Mouse (Mus musculus): ENCODE measurements at regions not wholly inside any gene's neighbourhood (a gene's known extent, or its start where the extent isn't known, plus 50 kb on each side); places are given as distances from the start of the nearest gene placed in this dataset.

DNA sequence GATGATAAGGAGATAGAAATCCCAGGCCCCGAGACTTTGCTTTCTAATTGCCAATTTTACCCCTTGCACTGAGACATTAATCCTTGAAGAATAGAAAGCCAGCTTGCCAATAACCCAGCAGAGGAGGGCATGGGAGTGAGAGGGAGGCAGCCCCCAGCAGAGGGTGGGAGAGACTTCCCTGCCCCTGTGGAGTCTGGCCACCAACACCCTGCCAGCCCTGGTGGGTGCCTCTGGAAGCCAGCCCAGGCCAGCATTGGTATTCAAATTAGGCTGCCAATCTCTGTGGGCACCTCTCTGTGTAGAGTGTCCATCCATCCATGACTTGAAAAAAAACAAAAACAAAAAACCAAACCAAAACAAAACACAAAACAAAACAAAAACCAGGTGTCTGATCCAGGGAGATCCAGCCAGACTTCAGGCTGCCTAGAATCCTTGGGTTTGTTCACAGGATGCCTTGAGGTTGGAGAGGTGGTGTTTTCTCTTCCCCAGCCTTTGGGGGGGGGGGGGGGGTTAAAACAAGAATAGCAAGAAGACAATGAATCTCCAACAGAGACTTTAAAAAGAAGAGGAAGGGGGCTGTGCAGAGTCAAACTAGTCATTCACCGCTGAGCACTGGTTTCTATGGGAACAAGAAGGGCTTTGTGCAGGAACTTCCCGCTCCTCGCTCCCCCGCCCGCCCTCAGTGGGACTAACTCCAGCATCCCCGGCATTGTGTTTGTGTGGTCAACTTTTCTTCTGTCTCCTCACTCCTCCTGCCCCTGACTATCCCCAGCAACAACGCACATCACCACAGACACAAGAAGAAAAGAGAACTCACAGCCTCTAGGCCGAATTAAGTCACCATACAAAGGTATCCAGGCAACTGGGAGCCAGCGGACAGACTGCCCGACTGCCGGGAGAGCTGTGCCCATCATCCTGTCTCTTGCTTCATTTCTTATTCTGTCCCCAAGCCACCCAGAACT lies 236.3 kb upstream of the Pabpc6 start:
- Histone ChIP-seq H3K36me3 (ENCODE audit: control insufficient read depth, insufficient read depth, low read length) (no peaks in the 10 kb centered on the region), H3K4me1 (ENCODE audit: control insufficient read depth in 2 of 2, insufficient read depth in 2 of 2, low read length in 2 of 2) (peaks cover 11 to 20% of the 10 kb centered on the region in 2 experiments; a peak in 3 of 4 replicates), H3K4me2 (ENCODE audit: low read length) (peak overlapping the region; percentile 54), H3K27ac (replicated peaks in 1 of 2; ENCODE audit: control insufficient read depth in 1 of 2, insufficient read depth in 1 of 2, low read depth in 2 of 2, low read length in 2 of 2) (no peak overlapping the region), H3K9ac (ENCODE audit: low read length) (no peak overlapping the region), H3K27me3 (ENCODE audit: control insufficient read depth, insufficient read depth, low read length) (no peaks in the 10 kb centered on the region), H3K4me3 (ENCODE audit: control insufficient read depth in 1 of 2, insufficient read depth in 1 of 2, low read depth in 1 of 2, low read length in 2 of 2) (peak overlapping the region; percentile 21 to 25), H3K9me3 (ENCODE audit: control insufficient read depth, low read length) (no peaks in the 10 kb centered on the region)
- no peak for ATAC-seq (ENCODE audit: insufficient number of reproducible peaks, insufficient read depth, low FRiP score, low read depth)
- WGBS, result 14% methylated on average over 12 of the region's 12 CpGs

DNA sequence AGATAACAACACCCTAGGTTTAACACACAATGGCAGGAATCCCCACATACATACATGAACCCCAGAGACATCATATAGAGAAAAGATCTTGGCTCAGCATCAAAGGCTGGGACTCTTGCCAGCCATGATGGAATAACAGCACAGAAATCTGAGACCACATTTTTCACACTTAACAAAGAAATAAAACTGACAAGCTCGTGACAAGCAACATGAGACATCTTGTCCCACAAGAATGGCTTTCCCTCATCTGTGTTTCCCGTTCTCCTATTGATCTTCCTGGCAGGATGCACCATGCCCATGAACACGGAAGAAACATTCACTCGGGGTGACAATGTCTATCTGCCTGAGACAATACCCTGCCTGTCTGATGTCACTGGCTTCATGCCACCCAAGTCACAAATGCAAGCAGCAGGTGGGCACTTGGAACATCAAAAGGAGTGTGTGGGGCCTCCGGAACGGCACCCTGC lies 235.0 kb upstream of the Pabpc6 start:
- ATAC-seq (ENCODE audit: insufficient number of reproducible peaks, insufficient read depth, low FRiP score, low read depth), result no peak
- H3K27ac ChIP-seq (replicated peaks in 1 of 2; ENCODE audit: control insufficient read depth in 1 of 2, insufficient read depth in 1 of 2, low read depth in 2 of 2, low read length in 2 of 2), result no peak overlapping the region
- 44% methylated on average over 6 of the region's 6 CpGs for WGBS

DNA sequence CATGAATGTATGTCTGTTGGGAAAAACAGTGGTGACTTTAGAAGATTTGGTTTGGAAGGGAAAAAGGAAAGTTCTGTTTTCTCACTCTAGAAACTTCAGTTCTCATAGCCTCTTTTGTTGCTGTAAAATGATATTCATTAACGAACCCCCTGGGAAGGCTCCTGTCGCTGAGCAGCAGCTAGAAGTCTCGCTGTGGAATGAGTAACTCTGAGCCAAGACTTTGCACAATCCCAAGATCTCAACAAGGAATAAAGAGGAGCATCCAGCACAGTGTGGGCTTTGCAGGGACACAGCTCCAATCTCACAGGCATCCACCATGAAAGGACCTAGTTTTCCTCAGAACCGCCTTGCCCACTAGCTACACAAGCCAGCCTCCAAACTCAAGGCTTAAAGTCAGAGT lies 233.8 kb upstream of the Pabpc6 start:
- Histone ChIP-seq H3K4me3 (ENCODE audit: control insufficient read depth in 1 of 2, insufficient read depth in 1 of 2, low read depth in 1 of 2, low read length in 2 of 2) (no peak overlapping the region), H3K9me3 (ENCODE audit: control insufficient read depth, low read length) (no peaks in the 10 kb centered on the region), H3K27me3 (ENCODE audit: control insufficient read depth, insufficient read depth, low read length) (no peaks in the 10 kb centered on the region), H3K4me2 (ENCODE audit: low read length) (no peak overlapping the region), H3K4me1 (ENCODE audit: control insufficient read depth in 2 of 2, insufficient read depth in 2 of 2, low read length in 2 of 2) (peaks cover 11 to 20% of the 10 kb centered on the region in 2 experiments; a peak in 3 of 4 replicates), H3K36me3 (ENCODE audit: control insufficient read depth, insufficient read depth, low read length) (no peaks in the 10 kb centered on the region), H3K9ac (ENCODE audit: low read length) (no peak overlapping the region), H3K27ac (replicated peaks in 1 of 2; ENCODE audit: control insufficient read depth in 1 of 2, insufficient read depth in 1 of 2, low read depth in 2 of 2, low read length in 2 of 2) (no peak overlapping the region)
- no peak for ATAC-seq (ENCODE audit: insufficient number of reproducible peaks, insufficient read depth, low FRiP score, low read depth)
- WGBS, result 75% methylated on average over 4 of the region's 4 CpGs

More for the DNA sequence above, 235.0 kb upstream of the Pabpc6 start:
- Histone ChIP-seq H3K9ac (ENCODE audit: low read length) (no peak overlapping the region), H3K4me3 (ENCODE audit: control insufficient read depth in 1 of 2, insufficient read depth in 1 of 2, low read depth in 1 of 2, low read length in 2 of 2) (no peak overlapping the region), H3K4me2 (ENCODE audit: low read length) (no peak overlapping the region), H3K27me3 (ENCODE audit: control insufficient read depth, insufficient read depth, low read length) (no peaks in the 10 kb centered on the region), H3K9me3 (ENCODE audit: control insufficient read depth, low read length) (no peaks in the 10 kb centered on the region), H3K4me1 (ENCODE audit: control insufficient read depth in 2 of 2, insufficient read depth in 2 of 2, low read length in 2 of 2) (peaks cover 11 to 20% of the 10 kb centered on the region in 2 experiments; a peak in 3 of 4 replicates), H3K36me3 (ENCODE audit: control insufficient read depth, insufficient read depth, low read length) (no peaks in the 10 kb centered on the region)

DNA sequence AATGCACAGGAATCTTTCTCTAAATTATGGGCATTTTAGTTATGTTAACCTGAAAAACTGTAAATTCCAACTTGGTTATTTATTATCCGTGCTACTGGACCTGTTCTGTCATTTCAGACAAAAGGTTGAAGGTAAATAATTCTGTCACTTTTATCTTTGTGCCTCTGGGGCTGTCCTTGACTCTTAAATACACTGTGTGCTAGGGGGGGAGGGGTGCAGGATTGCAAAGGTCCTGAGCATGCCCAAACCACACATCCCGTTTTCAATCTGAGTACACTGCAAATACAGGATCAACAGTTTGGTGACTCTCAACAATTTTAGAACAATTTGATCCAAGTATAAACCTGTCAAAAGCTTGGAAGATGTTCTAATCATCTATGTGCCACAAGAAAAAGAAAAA lies 227.4 kb upstream of the Pabpc6 start:
- no peak overlapping the region for H3K4me3 ChIP-seq (ENCODE audit: control insufficient read depth in 1 of 2, insufficient read depth in 1 of 2, low read depth in 1 of 2, low read length in 2 of 2)
- peak overlapping the region in 1 of 2 experiments; percentile 95; a peak in 2 of 4 replicates for H3K27ac ChIP-seq (replicated peaks in 1 of 2; ENCODE audit: control insufficient read depth in 1 of 2, insufficient read depth in 1 of 2, low read depth in 2 of 2, low read length in 2 of 2)
- no peaks in the 10 kb centered on the region for H3K36me3 ChIP-seq (ENCODE audit: control insufficient read depth, insufficient read depth, low read length)
- H3K4me1 ChIP-seq (ENCODE audit: control insufficient read depth in 2 of 2, insufficient read depth in 2 of 2, low read length in 2 of 2), result peaks cover 14 to 27% of the 10 kb centered on the region in 2 experiments
- no peaks in the 10 kb centered on the region for H3K9me3 ChIP-seq (ENCODE audit: control insufficient read depth, low read length)
- ATAC-seq (ENCODE audit: insufficient number of reproducible peaks, insufficient read depth, low FRiP score, low read depth), result no peak
- H3K9ac ChIP-seq (ENCODE audit: low read length), result no peak overlapping the region
- no peak overlapping the region for H3K4me2 ChIP-seq (ENCODE audit: low read length)
- no peaks in the 10 kb centered on the region for H3K27me3 ChIP-seq (ENCODE audit: control insufficient read depth, insufficient read depth, low read length)
- 43% methylated on average over 2 of the region's 2 CpGs for WGBS

DNA sequence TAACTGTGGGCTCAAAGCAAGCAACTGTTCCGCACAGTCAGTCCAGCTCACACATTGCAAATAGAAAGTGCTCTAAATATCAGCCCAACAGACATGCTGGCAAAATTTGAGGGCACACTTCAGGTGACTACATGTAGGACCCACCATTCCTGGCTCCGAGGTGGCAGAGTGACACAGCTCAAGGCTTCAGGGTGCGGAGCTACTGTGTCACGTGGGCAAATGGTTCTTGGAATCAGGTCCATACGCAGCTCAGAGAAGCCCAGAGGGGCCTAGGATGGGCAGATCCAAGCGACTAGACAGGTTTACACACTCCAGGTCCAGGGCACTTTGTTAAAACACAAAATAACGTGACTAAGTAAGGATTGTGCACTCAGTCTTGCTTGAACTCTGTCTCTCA lies 226.2 kb upstream of the Pabpc6 start:
- Histone ChIP-seq H3K9me3 (ENCODE audit: control insufficient read depth, low read length) (no peaks in the 10 kb centered on the region), H3K9ac (ENCODE audit: low read length) (peak overlapping the region; percentile 42), H3K27ac (replicated peaks in 1 of 2; ENCODE audit: control insufficient read depth in 1 of 2, insufficient read depth in 1 of 2, low read depth in 2 of 2, low read length in 2 of 2) (peak overlapping the region; percentile 95 to 97), H3K4me3 (ENCODE audit: control insufficient read depth in 1 of 2, insufficient read depth in 1 of 2, low read depth in 1 of 2, low read length in 2 of 2) (no peak overlapping the region), H3K4me1 (ENCODE audit: control insufficient read depth in 2 of 2, insufficient read depth in 2 of 2, low read length in 2 of 2) (peaks cover 14 to 27% of the 10 kb centered on the region in 2 experiments), H3K27me3 (ENCODE audit: control insufficient read depth, insufficient read depth, low read length) (no peaks in the 10 kb centered on the region), H3K36me3 (ENCODE audit: control insufficient read depth, insufficient read depth, low read length) (no peaks in the 10 kb centered on the region), H3K4me2 (ENCODE audit: low read length) (peak overlapping the region; percentile 49)
- WGBS, result 41% methylated on average over 7 of the region's 7 CpGs
- 0 out of 2 replicates have a peak, but pooled peaks have one; percentile 15 for ATAC-seq (ENCODE audit: insufficient number of reproducible peaks, insufficient read depth, low FRiP score, low read depth)

DNA sequence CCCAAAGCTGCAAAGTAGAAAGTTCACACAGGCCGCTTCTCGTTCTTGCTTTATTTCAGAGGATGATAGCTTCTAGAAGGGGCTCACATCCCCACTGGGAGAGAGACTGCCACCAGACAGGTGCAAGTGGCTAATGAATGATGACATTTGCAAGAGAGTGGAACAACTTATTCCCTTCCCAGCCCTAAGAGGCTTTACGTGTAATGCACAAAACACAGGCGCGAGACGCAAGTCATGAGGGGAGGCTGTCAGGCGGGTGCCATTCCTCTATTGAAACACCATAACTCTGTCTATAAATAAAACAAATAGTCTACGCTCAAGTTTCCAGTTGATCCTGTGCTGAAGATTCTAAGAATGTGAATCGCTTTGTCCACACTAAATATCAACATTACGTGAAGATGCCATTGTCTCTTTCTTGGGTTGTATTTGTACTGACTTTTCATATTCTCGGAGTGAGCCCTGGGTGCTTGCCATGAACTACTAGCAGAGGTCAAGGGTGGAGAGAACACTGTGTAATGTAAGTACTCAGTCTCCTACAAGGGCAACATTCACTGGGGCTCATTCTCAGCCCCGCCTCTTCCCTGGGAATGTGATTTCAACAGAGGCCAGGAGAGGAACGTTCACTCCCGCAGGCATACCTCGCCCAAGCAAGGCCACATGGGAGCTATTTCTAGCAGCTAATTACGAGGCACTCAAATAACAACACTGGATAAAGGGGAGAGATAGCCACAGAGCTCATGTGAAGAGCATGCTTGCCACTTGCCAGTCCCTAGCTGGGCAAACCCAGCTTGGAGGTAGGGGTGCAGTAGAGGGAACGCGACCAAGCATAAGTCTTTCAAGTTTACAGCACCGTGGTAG lies 225.5 kb upstream of the Pabpc6 start:
- H3K4me2 ChIP-seq (ENCODE audit: low read length), result peak overlapping the region; percentile 49
- no peaks in the 10 kb centered on the region for H3K9me3 ChIP-seq (ENCODE audit: control insufficient read depth, low read length)
- H3K4me1 ChIP-seq (ENCODE audit: control insufficient read depth in 2 of 2, insufficient read depth in 2 of 2, low read length in 2 of 2), result peaks cover 14 to 27% of the 10 kb centered on the region in 2 experiments
- peak overlapping the region; percentile 42 for H3K9ac ChIP-seq (ENCODE audit: low read length)
- no peaks in the 10 kb centered on the region for H3K36me3 ChIP-seq (ENCODE audit: control insufficient read depth, insufficient read depth, low read length)
- peak overlapping the region; percentile 95 to 97 for H3K27ac ChIP-seq (replicated peaks in 1 of 2; ENCODE audit: control insufficient read depth in 1 of 2, insufficient read depth in 1 of 2, low read depth in 2 of 2, low read length in 2 of 2)
- no peaks in the 10 kb centered on the region for H3K27me3 ChIP-seq (ENCODE audit: control insufficient read depth, insufficient read depth, low read length)
- WGBS, result 28% methylated on average over 19 of the region's 19 CpGs
- ATAC-seq (ENCODE audit: insufficient number of reproducible peaks, insufficient read depth, low FRiP score, low read depth), result peak; percentile 88
- H3K4me3 ChIP-seq (ENCODE audit: control insufficient read depth in 1 of 2, insufficient read depth in 1 of 2, low read depth in 1 of 2, low read length in 2 of 2), result no peak overlapping the region

DNA sequence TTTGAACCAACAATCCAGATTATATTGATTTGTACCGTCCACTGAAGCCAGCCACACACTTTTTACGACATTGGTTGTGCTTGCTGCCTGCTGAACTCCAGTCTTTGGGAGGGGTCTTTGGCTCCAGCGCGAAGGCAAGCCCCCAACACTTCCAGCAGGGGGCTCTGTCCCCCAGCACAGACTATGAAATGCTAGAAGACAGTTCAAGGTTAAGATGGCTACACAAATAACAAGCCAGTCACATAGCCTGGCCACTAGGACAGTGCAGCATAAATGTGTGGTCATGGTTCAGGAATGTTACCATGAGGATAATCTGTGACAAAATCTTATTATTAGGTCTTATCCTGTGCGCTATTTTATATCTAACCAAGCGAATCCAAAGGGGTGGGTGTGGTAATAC lies 224.4 kb upstream of the Pabpc6 start:
- Histone ChIP-seq H3K4me3 (ENCODE audit: control insufficient read depth in 1 of 2, insufficient read depth in 1 of 2, low read depth in 1 of 2, low read length in 2 of 2) (no peak overlapping the region), H3K9ac (ENCODE audit: low read length) (no peak overlapping the region), H3K9me3 (ENCODE audit: control insufficient read depth, low read length) (no peaks in the 10 kb centered on the region), H3K27ac (replicated peaks in 1 of 2; ENCODE audit: control insufficient read depth in 1 of 2, insufficient read depth in 1 of 2, low read depth in 2 of 2, low read length in 2 of 2) (peak overlapping the region; percentile 5 to 95; a peak in 3 of 4 replicates), H3K4me2 (ENCODE audit: low read length) (no peak overlapping the region), H3K36me3 (ENCODE audit: control insufficient read depth, insufficient read depth, low read length) (no peaks in the 10 kb centered on the region), H3K4me1 (ENCODE audit: control insufficient read depth in 2 of 2, insufficient read depth in 2 of 2, low read length in 2 of 2) (peaks cover 14 to 33% of the 10 kb centered on the region in 2 experiments), H3K27me3 (ENCODE audit: control insufficient read depth, insufficient read depth, low read length) (no peaks in the 10 kb centered on the region)
- 47% methylated on average over 6 of the region's 6 CpGs for WGBS
- no peak for ATAC-seq (ENCODE audit: insufficient number of reproducible peaks, insufficient read depth, low FRiP score, low read depth)

All from heart, embryonic 14.5 days (tissue).